Mouse (Mus musculus) lung, embryonic 16.5 days (tissue): ENCODE data around the gene Erich4. TPM values are rescaled to one million over a fixed set of nuclear protein-coding genes. Genes with fewer than 3 reads are reported as not detected.
A peak's percentile ranks its signal among the peaks of the same experiment; 100 is the strongest.

Source experiments
- ATAC-seq: fragments of 200-750 bp; cut with Nextera tagmentation; 2 replicates; pipeline ENCODE4 v1.8.0; 2017; ENCODE audit warnings: low read depth, mild to moderate bottlenecking, moderate library complexity
- H3K27ac ChIP-seq: fragments of 300-500 bp; sonication (generic); 2 replicates; pipeline ENCODE4 v1.5.1; 2014; ENCODE audit warnings: mild to moderate bottlenecking, control low read depth, low read length
- H3K27me3 ChIP-seq: fragments of 300-500 bp; sonication (generic); 2 replicates; pipeline ENCODE4 v1.6.1; 2014; ENCODE audit warnings: low read depth, low read length, mixed read lengths; ENCODE audit not compliant: control insufficient read depth, insufficient read depth
- H3K36me3 ChIP-seq: fragments of 300-500 bp; sonication (generic); 2 replicates; pipeline ENCODE4 v1.6.1; 2014; ENCODE audit warnings: low read length; ENCODE audit not compliant: control insufficient read depth, insufficient read depth
- H3K4me1 ChIP-seq: fragments of 300-500 bp; sonication (generic); replicated peaks from 2 replicates; pipeline ENCODE4 v1.6.1; 2014; ENCODE audit warnings: low read length, mixed read lengths; ENCODE audit not compliant: control insufficient read depth, insufficient read depth
- H3K4me2 ChIP-seq: fragments of 300-500 bp; sonication (generic); 2 replicates; pipeline ENCODE4 v1.6.1; 2014; ENCODE audit warnings: low read depth, low read length, control low read depth
- H3K4me3 ChIP-seq: fragments of 300-500 bp; sonication (generic); 2 replicates; pipeline ENCODE4 v1.5.1; 2014; ENCODE audit warnings: mild to moderate bottlenecking, low read length, control low read depth
- H3K9ac ChIP-seq: fragments of 300-500 bp; sonication (generic); 2 replicates; pipeline ENCODE4 v1.6.1; 2014; ENCODE audit warnings: low read length, control low read depth
- H3K9me3 ChIP-seq: fragments of 300-500 bp; sonication (generic); 2 replicates; pipeline ENCODE4 v1.6.1; 2016; ENCODE audit warnings: low read length; ENCODE audit not compliant: control insufficient read depth
- WGBS: fragments of 180-500 bp; shearing (Covaris S2); extraction: QIAGEN DNeasy Blood & Tissue Kit; methylation state at CpG from one replicate; pipeline ENCODE4 v1.1.7; 2014; 5-methylcytosine and 5-hydroxymethylcytosine counted together
- polyA plus RNA-seq: library from polyadenylated mRNA; unstranded; fragments of >200 nt; fragmentation: Nextera tagmentation; extraction: Ambion mirVana; gene quantifications from 2 replicates; pipeline ENCODE4 v1.2.1, GENCODE M21; 2015

Erich4 gene
- polyA plus RNA-seq, 1 experiment from 2014 or later, result 0.23 TPM

DNA sequence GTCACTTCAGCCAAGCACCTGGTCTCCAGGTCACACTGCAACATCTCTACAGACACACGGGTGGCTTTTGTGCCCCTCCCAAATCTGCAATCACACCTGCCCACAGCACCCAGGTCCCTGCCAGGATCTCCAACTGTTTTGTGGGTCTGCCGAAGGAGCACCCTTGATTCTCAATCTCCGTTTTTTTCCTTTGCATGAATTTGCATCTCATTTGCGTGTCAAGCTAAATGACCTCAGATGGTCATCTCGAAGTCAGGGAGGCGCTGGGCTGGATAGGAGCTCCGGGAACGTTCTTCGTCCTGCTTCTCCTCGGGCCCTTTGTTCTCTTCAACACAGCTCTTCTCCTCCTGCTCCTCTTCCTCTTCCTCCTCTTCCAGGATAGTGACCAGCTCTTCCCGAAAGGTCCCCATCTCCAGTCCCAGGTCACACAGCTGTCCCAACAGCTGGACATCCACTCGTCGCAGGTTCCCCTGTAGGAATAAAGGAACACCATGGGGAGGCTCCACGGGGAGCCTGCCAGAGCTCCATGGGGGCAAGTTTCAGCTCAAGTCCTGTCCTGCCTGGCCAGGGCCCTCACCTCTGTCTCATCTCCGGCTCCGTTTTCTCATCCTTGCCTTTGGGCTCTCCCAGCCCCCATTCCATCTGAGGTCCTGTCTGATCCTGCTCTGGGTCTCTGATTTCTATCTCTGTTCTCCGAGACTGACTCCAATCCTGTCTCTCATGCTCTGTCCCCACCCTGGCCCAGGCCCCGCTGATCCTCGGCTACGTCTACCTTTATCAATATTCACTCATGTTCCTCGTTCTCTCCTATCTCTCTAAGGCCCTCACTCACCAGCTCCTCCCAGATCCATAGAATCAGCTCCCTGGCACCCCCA lies 624 bp downstream of the Erich4 start:
- no peak for ATAC-seq
- Histone ChIP-seq H3K27me3 (no peaks in the 10 kb centered on the region; the same call in 1 of the 2 replicates), H3K4me2 (no peak overlapping the region)

DNA sequence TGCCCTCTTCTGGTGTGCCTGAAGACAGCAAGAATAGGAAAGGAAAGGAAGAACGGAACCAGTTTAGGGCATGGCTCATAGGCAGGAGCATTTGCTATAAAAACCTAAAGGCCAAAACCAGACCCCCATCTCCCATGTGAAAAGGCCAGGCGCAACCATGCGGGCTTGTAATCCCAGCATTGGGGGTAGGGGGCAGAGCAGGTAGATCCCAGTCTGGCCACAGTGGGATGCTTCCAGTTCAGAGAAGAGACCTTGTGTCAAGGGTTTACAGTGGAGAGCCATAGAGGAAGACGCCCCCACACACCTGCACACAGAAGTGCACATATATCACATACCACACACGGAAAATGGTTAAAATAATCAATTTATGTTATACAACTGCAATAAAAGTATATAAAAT lies 1.6 kb downstream of the Erich4 start:
- Histone ChIP-seq H3K36me3 (no peaks in the 10 kb centered on the region), H3K4me3 (no peak overlapping the region), H3K4me1 (no peaks in the 10 kb centered on the region; the same call in 1 of the 2 replicates), H3K27me3 (no peaks in the 10 kb centered on the region; the same call in 1 of the 2 replicates), H3K9ac (no peak overlapping the region), H3K4me2 (no peak overlapping the region), H3K27ac (no peak overlapping the region), H3K9me3 (no peaks in the 10 kb centered on the region)
- ATAC-seq, result no peak
- 90% methylated on average over 5 of the region's 5 CpGs for WGBS

More for the DNA sequence above, 624 bp downstream of the Erich4 start:
- no peaks in the 10 kb centered on the region; the same call in 1 of the 2 replicates for H3K4me1 ChIP-seq
- no peak overlapping the region for H3K27ac ChIP-seq
- no peak overlapping the region for H3K9ac ChIP-seq
- H3K9me3 ChIP-seq, result no peaks in the 10 kb centered on the region
- 68% methylated on average over 21 of the region's 21 CpGs for WGBS
- H3K36me3 ChIP-seq, result no peaks in the 10 kb centered on the region
- no peak overlapping the region for H3K4me3 ChIP-seq

DNA sequence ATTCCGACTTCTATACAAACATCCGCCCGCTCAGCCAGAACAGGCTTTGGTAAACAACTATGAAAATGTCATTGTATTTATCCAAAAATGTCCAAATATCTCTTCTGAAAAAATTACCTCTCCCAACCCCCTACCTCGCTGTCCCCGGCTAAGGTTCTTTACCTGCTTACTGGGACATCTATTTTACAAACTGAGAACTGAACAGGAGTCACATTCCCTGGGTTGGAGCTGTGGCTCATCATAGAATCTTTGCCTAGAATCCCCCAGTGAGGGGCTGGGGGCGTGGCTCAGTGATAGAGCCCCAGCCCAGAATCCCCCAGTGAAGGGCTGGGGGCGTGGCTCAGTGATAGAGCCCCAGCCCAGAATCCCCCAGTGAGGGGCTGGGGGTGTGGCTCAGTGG lies 4.2 kb downstream of the Erich4 start:
- H3K4me2 ChIP-seq, result no peak overlapping the region
- H3K9me3 ChIP-seq, result no peaks in the 10 kb centered on the region
- no peaks in the 10 kb centered on the region for H3K36me3 ChIP-seq
- no peaks in the 10 kb centered on the region for H3K4me1 ChIP-seq
- no peak for ATAC-seq
- no peaks in the 10 kb centered on the region; the same call in 1 of the 2 replicates for H3K27me3 ChIP-seq
- H3K4me3 ChIP-seq, result no peak overlapping the region
- no peak overlapping the region for H3K9ac ChIP-seq
- H3K27ac ChIP-seq, result no peak overlapping the region
- WGBS, result 30% methylated on average over 7 of the region's 7 CpGs

DNA sequence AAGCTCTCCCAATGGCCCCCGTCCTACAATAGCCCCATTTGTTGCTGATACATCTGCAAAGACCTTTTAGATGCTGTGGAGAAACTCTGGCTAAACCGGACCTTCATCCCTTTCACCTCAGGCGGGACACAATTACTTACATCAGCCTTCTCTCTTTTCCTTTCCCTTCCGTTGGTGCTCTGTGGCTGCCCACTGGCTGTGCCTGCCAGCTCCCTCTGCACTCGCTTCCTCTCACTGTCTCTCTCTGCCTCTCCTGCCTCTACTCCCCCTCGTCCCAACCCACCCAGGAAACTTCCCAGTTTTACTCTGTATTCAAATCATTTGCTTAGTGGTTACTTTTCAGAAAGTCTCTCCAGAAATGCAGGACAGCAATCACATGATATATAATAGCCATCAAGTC lies 5.6 kb downstream of the Erich4 start:
- H3K4me1 ChIP-seq, result no peaks in the 10 kb centered on the region
- 32% methylated on average over 6 of the region's 6 CpGs for WGBS
- no peak overlapping the region for H3K9ac ChIP-seq
- no peaks in the 10 kb centered on the region for H3K36me3 ChIP-seq
- no peak overlapping the region for H3K4me2 ChIP-seq
- no peaks in the 10 kb centered on the region; the same call in 1 of the 2 replicates for H3K27me3 ChIP-seq
- no peak for ATAC-seq
- no peaks in the 10 kb centered on the region for H3K9me3 ChIP-seq
- H3K4me3 ChIP-seq, result no peak overlapping the region
- no peak overlapping the region for H3K27ac ChIP-seq

DNA sequence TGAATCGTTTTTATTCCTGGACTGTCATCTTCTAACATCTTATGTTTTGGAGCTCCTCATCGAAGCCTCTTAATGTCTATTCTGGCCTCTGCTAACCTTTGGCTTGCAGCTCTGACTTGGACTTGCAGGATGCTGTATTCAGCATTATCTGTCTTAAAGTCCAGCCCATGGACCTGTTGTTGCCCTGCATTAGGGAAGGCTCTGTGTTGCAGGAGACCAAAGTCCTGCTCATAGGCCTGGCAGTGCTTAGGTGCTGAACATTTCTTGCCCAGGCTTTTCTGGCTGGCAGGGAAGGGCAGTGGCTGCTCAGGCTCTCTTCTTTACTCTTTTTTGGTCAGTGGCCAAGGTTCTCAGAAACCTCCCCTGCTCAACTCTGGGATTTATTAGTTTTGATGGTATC lies 8.5 kb downstream of the Erich4 start:
- no peaks in the 10 kb centered on the region for H3K9me3 ChIP-seq
- WGBS, result 64% methylated on average over 2 of the region's 2 CpGs
- H3K4me1 ChIP-seq, result no peaks in the 10 kb centered on the region
- H3K27ac ChIP-seq, result no peak overlapping the region
- no peaks in the 10 kb centered on the region for H3K36me3 ChIP-seq
- H3K27me3 ChIP-seq, result no peaks in the 10 kb centered on the region; the same call in 1 of the 2 replicates
- H3K9ac ChIP-seq, result no peak overlapping the region
- no peak overlapping the region for H3K4me3 ChIP-seq
- H3K4me2 ChIP-seq, result no peak overlapping the region
- no peak for ATAC-seq

DNA sequence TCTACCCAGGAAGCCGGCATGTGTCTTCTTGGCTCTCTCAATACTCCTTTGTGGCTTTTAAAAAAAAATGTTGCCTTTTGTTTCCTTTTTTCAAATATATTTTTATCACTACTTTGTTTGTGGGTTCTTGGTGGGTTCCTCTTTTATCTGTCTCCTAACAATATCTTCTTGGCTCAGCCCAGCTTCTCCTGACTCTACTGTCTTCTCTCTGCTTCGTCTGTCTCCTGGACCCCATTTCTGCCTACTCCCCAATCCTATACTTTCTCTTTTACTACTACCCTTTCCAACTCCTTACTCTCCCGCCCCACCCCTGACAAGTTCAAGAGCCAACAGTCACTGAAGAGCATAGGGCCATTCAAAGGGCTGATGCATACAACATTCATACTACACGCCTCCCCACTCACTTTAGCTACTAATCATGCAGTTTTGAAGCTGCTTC lies 9.0 kb downstream of the Erich4 start:
- Histone ChIP-seq H3K4me2 (no peak overlapping the region), H3K27me3 (no peaks in the 10 kb centered on the region; the same call in 1 of the 2 replicates), H3K4me3 (no peak overlapping the region), H3K4me1 (no peaks in the 10 kb centered on the region), H3K9ac (no peak overlapping the region), H3K27ac (no peak overlapping the region), H3K36me3 (no peaks in the 10 kb centered on the region), H3K9me3 (no peaks in the 10 kb centered on the region)
- WGBS, result 71% methylated on average over 4 of the region's 4 CpGs
- ATAC-seq, result no peak

DNA sequence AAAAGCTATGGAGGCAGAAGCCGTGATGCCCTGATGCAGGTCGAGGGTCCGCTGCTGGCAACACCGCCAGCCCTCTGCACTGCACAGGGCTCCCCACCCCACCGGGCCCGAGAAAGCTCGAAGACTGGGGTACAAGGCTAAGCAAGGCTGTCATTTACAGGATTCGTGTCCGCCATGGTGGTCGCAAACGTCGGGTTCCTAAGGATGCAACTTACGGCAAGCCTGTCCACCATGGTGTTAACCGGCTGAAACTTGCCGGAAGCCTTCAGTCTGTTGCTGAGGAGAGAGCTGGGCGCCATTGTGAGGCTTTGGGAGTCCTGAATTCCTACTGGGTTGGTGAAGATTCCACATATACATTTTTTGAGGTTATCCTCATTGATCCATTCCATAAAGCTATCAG lies 14.3 kb downstream of the Erich4 start:
- H3K4me2 ChIP-seq, result no peak overlapping the region
- ATAC-seq, result no peak
- WGBS, result 86% methylated on average over 16 of the region's 16 CpGs

DNA sequence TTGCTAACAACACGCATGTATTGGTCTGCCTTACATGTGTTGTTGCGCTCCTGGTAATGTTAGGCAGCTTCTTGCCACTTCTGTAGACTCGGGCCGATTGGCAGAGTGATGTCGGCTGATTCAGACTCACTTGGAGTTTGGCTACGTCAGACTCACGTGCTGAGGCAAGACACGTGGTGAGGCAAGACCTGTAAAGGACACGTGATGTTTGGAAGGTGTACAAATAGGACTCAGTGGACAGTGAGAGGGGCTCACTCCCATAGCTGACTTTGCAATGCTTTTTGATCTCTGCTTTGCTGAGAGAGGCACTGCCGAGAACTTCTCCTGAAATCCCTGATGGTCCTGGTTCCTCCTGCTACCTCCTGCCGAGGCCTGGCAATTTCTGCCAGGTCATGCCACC lies 15.0 kb downstream of the Erich4 start:
- no peak overlapping the region for H3K9ac ChIP-seq
- 83% methylated on average over 11 of the region's 11 CpGs for WGBS
- H3K4me1 ChIP-seq, result no peaks in the 10 kb centered on the region
- no peak for ATAC-seq
- H3K27ac ChIP-seq, result no peak overlapping the region
- H3K4me3 ChIP-seq, result no peak overlapping the region
- H3K36me3 ChIP-seq, result no peaks in the 10 kb centered on the region
- H3K9me3 ChIP-seq, result no peaks in the 10 kb centered on the region
- H3K27me3 ChIP-seq, result no peaks in the 10 kb centered on the region
- no peak overlapping the region for H3K4me2 ChIP-seq

More for the DNA sequence above, 14.3 kb downstream of the Erich4 start:
- no peak overlapping the region for H3K9ac ChIP-seq
- no peaks in the 10 kb centered on the region for H3K9me3 ChIP-seq
- no peak overlapping the region for H3K27ac ChIP-seq
- H3K4me1 ChIP-seq, result no peaks in the 10 kb centered on the region
- no peaks in the 10 kb centered on the region for H3K27me3 ChIP-seq
- H3K36me3 ChIP-seq, result no peaks in the 10 kb centered on the region
- H3K4me3 ChIP-seq, result no peak overlapping the region

DNA sequence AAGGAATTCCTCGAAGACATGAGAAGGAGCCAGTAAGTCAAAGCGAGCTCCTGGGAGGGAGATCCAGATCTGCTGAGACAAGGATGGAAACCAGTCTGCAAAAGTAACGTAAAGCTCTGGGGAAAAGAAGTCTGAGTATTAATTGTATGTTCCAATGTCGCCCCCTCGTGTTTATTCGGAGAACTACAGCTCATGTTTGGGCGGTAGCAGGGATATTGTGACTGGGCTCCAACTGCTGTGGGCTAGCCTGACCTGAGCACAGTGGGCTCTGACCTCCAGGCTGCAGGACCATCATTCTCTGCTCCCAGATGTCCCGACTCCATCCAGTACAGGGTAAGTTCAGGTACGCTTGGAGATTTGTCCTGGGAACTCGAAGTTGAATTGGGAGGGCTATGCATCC lies 16.0 kb downstream of the Erich4 start:
- WGBS, result 9% methylated on average over 10 of the region's 10 CpGs
- 0 out of 2 replicates have a peak, but pooled peaks have one; percentile 12 for ATAC-seq

More for the DNA sequence above, 16.0 kb downstream of the Erich4 start:
- no peak overlapping the region for H3K9ac ChIP-seq
- no peaks in the 10 kb centered on the region for H3K36me3 ChIP-seq
- H3K9me3 ChIP-seq, result no peaks in the 10 kb centered on the region
- no peaks in the 10 kb centered on the region for H3K27me3 ChIP-seq
- H3K4me3 ChIP-seq, result no peak overlapping the region
- no peak overlapping the region for H3K4me2 ChIP-seq
- no peak overlapping the region for H3K27ac ChIP-seq
- no peaks in the 10 kb centered on the region for H3K4me1 ChIP-seq
